Mouse (Mus musculus): Measurements from ENCODE around the gene Ifnar1.

Gene Ifnar1

GRCm38 (mm10) chr16:91458976-91459375 lies 26.1 kb upstream of the Ifnar1 start:
- in situ Hi-C loops (cut with MboI; ENCODE audit: low pct_unique_long_range_greater_than_20kb in 1 of 2, low sequenced_read_pairs in 2 of 2, unreplicated experiment in 1 of 2), result loop anchor here in 1 of 2 experiments (10.0 kb wide), 1 partner anchor 94 kb away; no protein-coding TSS in a partner anchor

GRCm38 (mm10) chr16:91459396-91459795 lies 25.6 kb upstream of the Ifnar1 start:
- in situ Hi-C loops (cut with MboI; ENCODE audit: low pct_unique_long_range_greater_than_20kb in 1 of 2, low sequenced_read_pairs in 2 of 2, unreplicated experiment in 1 of 2), result loop anchor here in 1 of 2 experiments (10.0 kb wide), 1 partner anchor 95 kb away; no protein-coding TSS in a partner anchor

DNA sequence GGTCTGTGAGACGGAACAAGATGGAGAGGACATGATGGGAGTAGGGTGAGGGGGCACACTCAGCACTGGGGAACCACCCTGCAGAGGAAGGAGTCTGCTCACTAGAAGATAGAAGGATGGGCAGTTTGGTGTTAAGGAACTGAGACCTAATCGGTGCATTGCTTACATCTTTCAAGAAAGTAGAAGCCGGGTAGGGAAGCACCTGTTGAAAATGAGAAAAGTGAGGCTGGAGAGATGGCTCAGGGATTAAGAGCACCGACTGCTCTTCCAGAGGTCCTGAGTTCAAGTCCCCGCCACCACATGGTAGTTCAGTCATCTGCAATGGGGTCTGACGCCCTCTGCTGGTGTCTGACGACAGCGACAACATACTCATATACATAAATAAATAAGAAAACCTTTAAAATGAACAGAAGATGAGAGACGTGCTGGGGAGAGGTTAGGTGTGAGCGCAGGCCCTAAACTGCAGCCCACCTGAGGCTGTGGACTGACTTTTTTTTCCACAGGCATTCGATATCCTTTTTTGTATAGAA lies 25.1 kb upstream of the Ifnar1 start:
- in situ Hi-C loops (cut with MboI; ENCODE audit: low pct_unique_long_range_greater_than_20kb in 1 of 2, low sequenced_read_pairs in 2 of 2, unreplicated experiment in 1 of 2), result loop anchor here in 1 of 2 experiments (10.0 kb wide), 1 partner anchor 95 kb away; no protein-coding TSS in a partner anchor

DNA sequence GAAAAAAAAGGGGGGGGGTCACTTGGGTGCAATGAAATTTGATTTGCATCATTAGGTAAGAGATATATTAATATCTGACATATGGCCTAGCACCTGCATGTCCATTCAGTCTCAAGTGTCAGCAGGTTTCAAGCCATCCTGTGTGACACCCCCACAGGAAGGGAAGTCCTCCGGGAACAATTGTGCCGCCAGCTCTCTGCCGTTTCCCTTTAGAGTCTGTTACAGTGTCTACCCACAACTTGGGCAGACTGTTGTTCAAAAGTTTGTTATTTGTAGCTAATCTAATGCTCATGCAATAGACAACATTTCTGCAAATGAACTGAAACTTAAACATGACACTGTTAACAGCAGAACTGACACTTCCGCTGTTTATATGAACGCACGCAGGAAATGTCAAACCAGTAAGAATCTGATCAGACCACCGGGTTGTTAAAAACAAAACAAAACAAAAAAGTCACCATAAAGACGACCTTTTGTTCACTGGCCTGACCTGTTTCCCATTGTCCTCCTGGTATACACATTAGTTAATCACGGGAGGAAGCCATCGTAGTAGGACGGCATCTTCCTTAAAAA lies 23.9 kb upstream of the Ifnar1 start:
- in situ Hi-C loops (cut with MboI; ENCODE audit: low pct_unique_long_range_greater_than_20kb in 1 of 2, low sequenced_read_pairs in 2 of 2, unreplicated experiment in 1 of 2), result no loop called here

- in situ Hi-C loops (cut with MboI; ENCODE audit: low pct_unique_long_range_greater_than_20kb in 1 of 2, low sequenced_read_pairs in 2 of 2, unreplicated experiment in 1 of 2), result no loop called here
These were observed 23.3 kb upstream of the Ifnar1 start for GRCm38 (mm10) chr16:91461773-91462181.

- in situ Hi-C loops (cut with MboI; ENCODE audit: low pct_unique_long_range_greater_than_20kb in 1 of 2, low sequenced_read_pairs in 2 of 2, unreplicated experiment in 1 of 2), result no loop called here
These were observed 22.4 kb upstream of the Ifnar1 start for GRCm38 (mm10) chr16:91462644-91463043.

- in situ Hi-C loops (cut with MboI; ENCODE audit: low pct_unique_long_range_greater_than_20kb in 1 of 2, low sequenced_read_pairs in 2 of 2, unreplicated experiment in 1 of 2), result no loop called here
These were observed 21.6 kb upstream of the Ifnar1 start for GRCm38 (mm10) chr16:91463400-91463799.

DNA sequence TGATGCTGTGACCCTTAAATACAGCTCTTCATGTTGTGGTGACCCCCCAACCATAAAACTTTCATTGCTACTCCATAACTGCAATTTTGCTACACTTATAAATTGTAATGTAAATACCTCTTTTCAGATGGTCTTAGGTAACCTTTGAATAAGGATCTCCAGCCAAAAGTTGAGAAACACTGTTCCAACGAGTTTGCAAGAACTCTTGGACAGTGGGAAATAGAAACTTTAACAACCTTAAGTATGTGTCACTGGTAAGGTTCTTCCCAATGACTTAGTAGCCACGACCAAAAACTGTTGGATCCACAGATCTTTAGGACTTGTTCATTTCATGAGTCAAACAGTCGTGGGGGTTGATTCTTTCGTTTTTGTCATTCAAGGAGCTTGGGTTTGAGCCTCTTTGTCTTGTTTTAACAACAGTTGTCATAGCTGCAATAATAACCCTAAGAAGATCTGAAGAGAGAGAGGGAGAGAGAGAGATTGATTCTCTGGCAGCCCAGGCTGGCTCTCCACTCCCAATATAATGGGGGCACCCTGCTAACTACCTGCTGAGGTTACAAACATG lies 21.1 kb upstream of the Ifnar1 start:
- in situ Hi-C loops (cut with MboI; ENCODE audit: low pct_unique_long_range_greater_than_20kb in 1 of 2, low sequenced_read_pairs in 2 of 2, unreplicated experiment in 1 of 2), result no loop called here

GRCm38 (mm10) chr16:91464594-91465504 lies 20.2 kb upstream of the Ifnar1 start:
- in situ Hi-C loops (cut with MboI; ENCODE audit: low pct_unique_long_range_greater_than_20kb in 1 of 2, low sequenced_read_pairs in 2 of 2, unreplicated experiment in 1 of 2), result no loop called here

- in situ Hi-C loops (cut with MboI; ENCODE audit: low pct_unique_long_range_greater_than_20kb in 1 of 2, low sequenced_read_pairs in 2 of 2, unreplicated experiment in 1 of 2), result no loop called here
These were observed 19.4 kb upstream of the Ifnar1 start for GRCm38 (mm10) chr16:91465505-91466240.

- in situ Hi-C loops (cut with MboI; ENCODE audit: low pct_unique_long_range_greater_than_20kb in 1 of 2, low sequenced_read_pairs in 2 of 2, unreplicated experiment in 1 of 2), result no loop called here
These were observed 18.5 kb upstream of the Ifnar1 start for GRCm38 (mm10) chr16:91466566-91466965.

DNA sequence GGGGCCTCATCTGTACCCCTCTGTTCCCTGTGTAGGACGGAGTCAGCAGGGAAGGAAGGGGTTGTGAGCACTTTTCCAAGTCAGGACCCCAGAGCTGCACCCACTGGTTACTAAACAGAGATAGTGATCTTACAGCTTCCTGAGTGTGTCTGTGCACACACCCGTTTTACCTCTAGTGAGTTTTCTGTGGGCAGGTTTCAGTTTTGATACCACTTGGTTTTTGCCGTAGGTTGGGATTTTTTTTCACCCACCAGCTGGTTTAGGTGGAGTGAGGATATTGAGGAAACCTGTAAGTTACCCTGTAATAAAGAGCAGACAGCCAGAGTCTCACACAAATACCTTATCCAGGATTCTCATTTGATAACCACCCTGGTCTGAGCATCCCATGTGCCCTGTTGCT lies 14.6 kb upstream of the Ifnar1 start:
- in situ Hi-C loops (cut with MboI; ENCODE audit: low pct_unique_long_range_greater_than_20kb in 1 of 2, low sequenced_read_pairs in 2 of 2, unreplicated experiment in 1 of 2), result no loop called here

GRCm38 (mm10) chr16:91471481-91471880 lies 13.6 kb upstream of the Ifnar1 start:
- in situ Hi-C loops (cut with MboI; ENCODE audit: low pct_unique_long_range_greater_than_20kb in 1 of 2, low sequenced_read_pairs in 2 of 2, unreplicated experiment in 1 of 2), result no loop called here

GRCm38 (mm10) chr16:91475753-91476152 lies 9.3 kb upstream of the Ifnar1 start:
- in situ Hi-C loops (cut with MboI; ENCODE audit: low pct_unique_long_range_greater_than_20kb in 1 of 2, low sequenced_read_pairs in 2 of 2, unreplicated experiment in 1 of 2), result no loop called here

- in situ Hi-C loops (cut with MboI; ENCODE audit: low pct_unique_long_range_greater_than_20kb in 1 of 2, low sequenced_read_pairs in 2 of 2, unreplicated experiment in 1 of 2), result no loop called here
These were observed 7.0 kb upstream of the Ifnar1 start for GRCm38 (mm10) chr16:91478067-91478466.

DNA sequence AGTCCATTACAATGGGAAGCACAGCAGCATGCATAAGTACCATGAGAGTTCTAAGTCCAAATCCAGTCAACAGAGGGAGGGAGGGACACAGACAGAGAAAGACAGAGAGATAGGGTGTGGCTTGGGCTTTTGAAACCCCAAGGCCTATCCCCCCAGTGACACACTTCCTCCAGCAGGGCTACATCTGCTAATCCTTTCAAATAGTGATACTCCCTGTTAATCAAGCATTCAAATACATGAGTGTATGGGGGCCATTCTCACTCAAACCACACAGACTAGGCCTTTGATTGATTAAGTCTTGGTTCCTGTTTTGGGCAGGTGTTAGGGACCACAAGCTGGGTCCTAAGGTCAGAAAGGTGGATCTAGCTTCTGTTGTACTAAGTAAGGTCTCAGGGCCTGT lies 4.5 kb upstream of the Ifnar1 start:
- in situ Hi-C loops (cut with MboI; ENCODE audit: low pct_unique_long_range_greater_than_20kb in 1 of 2, low sequenced_read_pairs in 2 of 2, unreplicated experiment in 1 of 2), result no loop called here

DNA sequence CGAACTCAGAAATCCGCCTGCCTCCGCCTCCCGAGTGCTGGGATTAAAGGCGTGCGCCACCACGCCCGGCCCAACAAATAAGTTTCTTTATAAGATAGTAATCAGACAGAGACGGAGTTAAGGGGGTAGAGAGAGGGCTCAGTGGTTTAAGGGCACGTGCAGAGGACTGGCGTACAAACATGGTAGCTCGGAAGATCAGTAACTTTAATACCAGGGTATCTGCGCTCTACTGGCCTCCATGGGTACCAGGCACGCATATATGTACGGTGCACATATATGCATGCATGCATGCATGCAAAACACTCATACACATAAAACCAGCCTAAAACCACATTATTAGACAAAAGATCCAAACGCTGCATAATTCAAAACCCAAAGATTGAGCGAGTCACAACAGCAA lies 651 bp upstream of the Ifnar1 start:
- in situ Hi-C loops (cut with MboI; ENCODE audit: low pct_unique_long_range_greater_than_20kb in 1 of 2, low sequenced_read_pairs in 2 of 2, unreplicated experiment in 1 of 2), result no loop called here

GRCm38 (mm10) chr16:91485841-91486240 lies 803 bp downstream of the Ifnar1 start:
- in situ Hi-C loops (cut with MboI; ENCODE audit: low pct_unique_long_range_greater_than_20kb in 1 of 2, low sequenced_read_pairs in 2 of 2, unreplicated experiment in 1 of 2), result no loop called here

- in situ Hi-C loops (cut with MboI; ENCODE audit: low pct_unique_long_range_greater_than_20kb in 1 of 2, low sequenced_read_pairs in 2 of 2, unreplicated experiment in 1 of 2), result no loop called here
These were observed 3.0 kb downstream of the Ifnar1 start for GRCm38 (mm10) chr16:91488066-91488465.

All from mouse embryonic stem cell (cell line).